Mouse (Mus musculus): ENCODE measurements around the gene Zbtb49. TPM values are rescaled to one million over a fixed set of nuclear protein-coding genes. Genes with fewer than 3 reads are reported as not detected.

Gene Zbtb49
- polyA plus RNA-seq (2015; fragmentation: Nextera tagmentation; extraction: Ambion mirVana), result 5.2 and 6.7 TPM in 2 replicates

DNA sequence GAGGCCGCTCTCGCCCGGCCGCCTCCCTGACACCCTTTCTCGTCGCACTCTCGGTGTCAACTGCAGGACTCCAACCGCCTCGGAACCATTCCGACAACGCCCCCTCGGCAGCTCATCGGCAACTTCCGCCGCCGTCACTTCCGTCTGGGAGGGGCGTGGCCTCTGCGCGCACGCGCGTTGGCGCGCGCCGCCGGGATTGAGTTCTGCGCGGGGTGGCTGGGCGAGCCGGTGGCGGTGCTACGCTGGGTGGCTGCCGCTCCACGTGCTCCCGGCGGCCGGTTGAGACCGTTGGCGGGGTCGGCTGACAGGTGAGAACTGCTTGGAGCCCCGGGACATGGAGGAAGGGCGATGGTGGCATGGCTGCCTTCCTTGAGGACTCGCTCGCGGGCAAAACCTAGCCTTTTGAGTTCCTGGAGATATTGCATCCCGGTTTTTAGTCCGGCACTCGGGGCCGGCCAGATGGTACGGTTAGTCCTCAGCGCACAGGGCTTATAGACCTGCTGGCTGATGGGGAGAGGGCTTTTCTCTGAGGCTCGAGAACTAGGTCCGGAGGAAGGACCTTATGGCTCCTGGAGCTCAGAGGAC is at the start of gene Zbtb49, which contains the start of gene Lyar:
Zbtb49 (minus strand) TSS at position 130 of the 585 bp plus-strand sequence.
Lyar (plus strand) TSS at position 143 of the 585 bp plus-strand sequence.

DNA sequence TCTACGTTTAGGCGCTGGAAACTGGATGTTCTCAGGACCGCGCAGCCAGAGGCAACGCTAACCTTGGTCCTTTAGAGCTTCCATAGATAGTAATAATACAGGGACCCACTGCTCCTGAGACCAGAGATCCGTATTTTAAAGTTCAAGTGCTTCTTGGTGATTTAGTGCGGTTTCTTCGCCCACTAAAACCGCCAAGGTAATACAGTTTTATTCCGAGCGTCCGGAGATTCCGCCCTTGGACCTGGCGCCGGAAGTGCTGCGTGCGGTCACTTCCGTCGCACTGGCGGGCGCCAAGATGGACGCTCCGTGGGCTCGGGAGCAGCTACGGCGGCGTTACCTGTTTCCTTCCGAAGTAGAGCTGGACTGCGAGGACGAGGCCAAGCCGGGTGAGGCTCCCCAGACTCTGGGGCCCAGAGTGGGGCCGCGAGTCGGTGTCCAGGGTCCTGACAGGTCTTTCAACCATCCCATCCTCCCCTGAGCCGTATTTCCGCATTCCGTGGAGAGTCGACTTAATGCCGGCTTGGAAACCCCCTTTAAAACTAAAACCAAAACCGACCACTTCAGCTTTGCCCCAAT is 39.9 kb upstream of the Zbtb49 start, which contains the start of gene Tmem128:
Tmem128 (plus strand) TSS at position 79 of the 576 bp plus-strand sequence.

GRCm38 (mm10) chr5:38159634-38160413 is 60.4 kb downstream of the Zbtb49 start, which contains the start of gene Nsg1:
Gene Nsg1 (minus strand): TSS chr5:38159907.

Other genes starting within 250 kb of the Zbtb49 start
- gene Stx18, start 181.7 kb downstream of the Zbtb49 start, polyA plus RNA-seq (2015; fragmentation: Nextera tagmentation; extraction: Ambion mirVana), result 24.3 and 32.3 TPM in 2 replicates
- gene Nsg1, start 60.5 kb downstream of the Zbtb49 start, polyA plus RNA-seq (2015; fragmentation: Nextera tagmentation; extraction: Ambion mirVana), result 139 and 217 TPM in 2 replicates
- 42.7 and 45.4 TPM in 2 replicates for gene Lyar, start within 50 bp of the Zbtb49 start, polyA plus RNA-seq (2015; fragmentation: Nextera tagmentation; extraction: Ambion mirVana)
- 139 and 142 TPM in 2 replicates for gene Tmem128, start 39.7 kb upstream of the Zbtb49 start, polyA plus RNA-seq (2015; fragmentation: Nextera tagmentation; extraction: Ambion mirVana)
- not detected in 2 replicates for gene Otop1, start 55.5 kb upstream of the Zbtb49 start, polyA plus RNA-seq (2015; fragmentation: Nextera tagmentation; extraction: Ambion mirVana)
- gene Drd5, start 98.9 kb upstream of the Zbtb49 start, polyA plus RNA-seq (2015; fragmentation: Nextera tagmentation; extraction: Ambion mirVana), result not detected in 2 replicates

Data from adrenal gland, postnatal 0 days (tissue).